Mouse (Mus musculus) testis, adult 2 months (tissue): ENCODE results near the gene Nipal3.

Experiments
- CTCF ChIP-seq: fragments of 200-500 bp; IDR thresholded peaks from 2 replicates; pipeline ENCODE4 v1.5.1; 2012; ENCODE audit warnings: low read depth, mild to moderate bottlenecking, inconsistent platforms, low read length, moderate library complexity; ENCODE audit not compliant: control insufficient read depth, insufficient read depth, insufficient replicate concordance
- POLR2A ChIP-seq: fragments of 200-500 bp; IDR thresholded peaks from 2 replicates; pipeline ENCODE4 v1.6.1; 2012; ENCODE audit warnings: low read depth, mild to moderate bottlenecking, inconsistent platforms, low read length, moderate library complexity; ENCODE audit not compliant: control insufficient read depth

GRCm38 (mm10) chr4:135404048-135404447 is 90.8 kb downstream of the Nipal3 start:
- TF ChIP-seq CTCF: no peak
- no peak for TF ChIP-seq POLR2A
